Mouse (Mus musculus): ENCODE measurements around the gene Iqsec3.

Gene Iqsec3

GRCm38 (mm10) chr6:121454549-121455494, 18.7 kb downstream of the Iqsec3 start:
- DNase-seq, result no peak

GRCm38 (mm10) chr6:121453776-121454175, 19.7 kb downstream of the Iqsec3 start:
- no peak for DNase-seq

GRCm38 (mm10) chr6:121451703-121452102, 21.8 kb downstream of the Iqsec3 start:
- no peak for DNase-seq

- DNase-seq, result no peak
Observed at GRCm38 (mm10) chr6:121440696-121441220, 32.7 kb downstream of the Iqsec3 start.

GRCm38 (mm10) chr6:121424830-121425229, 48.6 kb downstream of the Iqsec3 start:
- DNase-seq, result no peak

GRCm38 (mm10) chr6:121424403-121424802, 49.1 kb downstream of the Iqsec3 start:
- no peak for DNase-seq

- no peak for DNase-seq
Observed at GRCm38 (mm10) chr6:121412558-121413297, 60.8 kb downstream of the Iqsec3 start.

GRCm38 (mm10) chr6:121407571-121408011, 65.9 kb downstream of the Iqsec3 start:
- DNase-seq, result no peak

- DNase-seq, result no peak
Observed at GRCm38 (mm10) chr6:121405311-121405710, 68.2 kb downstream of the Iqsec3 start.

GRCm38 (mm10) chr6:121402661-121403244, 70.7 kb downstream of the Iqsec3 start:
- no peak for DNase-seq

- DNase-seq, result no peak
Observed at GRCm38 (mm10) chr6:121401826-121402660, 71.4 kb downstream of the Iqsec3 start.

GRCm38 (mm10) chr6:121401140-121401539, 72.3 kb downstream of the Iqsec3 start:
- no peak for DNase-seq

GRCm38 (mm10) chr6:121392610-121393252, 80.7 kb downstream of the Iqsec3 start:
- DNase-seq, result no peak

GRCm38 (mm10) chr6:121385397-121385796, 88.1 kb downstream of the Iqsec3 start:
- no peak for DNase-seq

GRCm38 (mm10) chr6:121382071-121382470, 91.4 kb downstream of the Iqsec3 start:
- no peak for DNase-seq

GRCm38 (mm10) chr6:121380576-121380975, 92.9 kb downstream of the Iqsec3 start:
- no peak for DNase-seq

GRCm38 (mm10) chr6:121378256-121378655, 95.2 kb downstream of the Iqsec3 start:
- no peak for DNase-seq

GRCm38 (mm10) chr6:121376159-121376558, 97.3 kb downstream of the Iqsec3 start:
- no peak for DNase-seq

- DNase-seq, result no peak
Observed at GRCm38 (mm10) chr6:121371197-121371980, 102.1 kb downstream of the Iqsec3 start.

- DNase-seq, result no peak
Observed at GRCm38 (mm10) chr6:121367099-121367498, 106.4 kb downstream of the Iqsec3 start.

GRCm38 (mm10) chr6:121366537-121366936, 106.9 kb downstream of the Iqsec3 start:
- peak; percentile 30 for DNase-seq
